Mouse (Mus musculus): ENCODE measurements around the gene Igdcc4. TPM values are rescaled to one million over a fixed set of nuclear protein-coding genes. Genes with fewer than 3 reads are reported as not detected.

The Igdcc4 gene
- polyA plus RNA-seq, 1 experiment from 2014 or later: 11.0 TPM

GRCm38 (mm10) chr9:65161188-65161587, 59.9 kb downstream of the Igdcc4 start:
- 54% methylated on average over 4 of the region's 4 CpGs for WGBS
- no peaks in the 10 kb centered on the region for H3K9me3 ChIP-seq
- peaks cover 34% of the 10 kb centered on the region for H3K4me1 ChIP-seq
- no peak overlapping the region for H3K4me2 ChIP-seq
- H3K4me3 ChIP-seq: no peak overlapping the region
- H3K36me3 ChIP-seq: no peaks in the 10 kb centered on the region
- H3K27ac ChIP-seq (replicated peaks): no peak overlapping the region
- H3K9ac ChIP-seq: no peak overlapping the region
- no peak for ATAC-seq (ENCODE audit: extremely low read depth, insufficient number of reproducible peaks, low FRiP score, low TSS enrichment)
- H3K27me3 ChIP-seq (replicated peaks): peaks cover 61% of the 10 kb centered on the region

GRCm38 (mm10) chr9:65161881-65162280, 60.6 kb downstream of the Igdcc4 start:
- Histone ChIP-seq H3K9ac (no peak overlapping the region), H3K9me3 (no peaks in the 10 kb centered on the region), H3K4me3 (no peak overlapping the region), H3K27me3 (replicated peaks) (peaks cover 61% of the 10 kb centered on the region), H3K27ac (replicated peaks) (no peak overlapping the region), H3K4me2 (no peak overlapping the region), H3K4me1 (peaks cover 27% of the 10 kb centered on the region), H3K36me3 (no peaks in the 10 kb centered on the region)
- 33% methylated on average over 8 of the region's 8 CpGs for WGBS
- no peak for ATAC-seq (ENCODE audit: extremely low read depth, insufficient number of reproducible peaks, low FRiP score, low TSS enrichment)

DNA sequence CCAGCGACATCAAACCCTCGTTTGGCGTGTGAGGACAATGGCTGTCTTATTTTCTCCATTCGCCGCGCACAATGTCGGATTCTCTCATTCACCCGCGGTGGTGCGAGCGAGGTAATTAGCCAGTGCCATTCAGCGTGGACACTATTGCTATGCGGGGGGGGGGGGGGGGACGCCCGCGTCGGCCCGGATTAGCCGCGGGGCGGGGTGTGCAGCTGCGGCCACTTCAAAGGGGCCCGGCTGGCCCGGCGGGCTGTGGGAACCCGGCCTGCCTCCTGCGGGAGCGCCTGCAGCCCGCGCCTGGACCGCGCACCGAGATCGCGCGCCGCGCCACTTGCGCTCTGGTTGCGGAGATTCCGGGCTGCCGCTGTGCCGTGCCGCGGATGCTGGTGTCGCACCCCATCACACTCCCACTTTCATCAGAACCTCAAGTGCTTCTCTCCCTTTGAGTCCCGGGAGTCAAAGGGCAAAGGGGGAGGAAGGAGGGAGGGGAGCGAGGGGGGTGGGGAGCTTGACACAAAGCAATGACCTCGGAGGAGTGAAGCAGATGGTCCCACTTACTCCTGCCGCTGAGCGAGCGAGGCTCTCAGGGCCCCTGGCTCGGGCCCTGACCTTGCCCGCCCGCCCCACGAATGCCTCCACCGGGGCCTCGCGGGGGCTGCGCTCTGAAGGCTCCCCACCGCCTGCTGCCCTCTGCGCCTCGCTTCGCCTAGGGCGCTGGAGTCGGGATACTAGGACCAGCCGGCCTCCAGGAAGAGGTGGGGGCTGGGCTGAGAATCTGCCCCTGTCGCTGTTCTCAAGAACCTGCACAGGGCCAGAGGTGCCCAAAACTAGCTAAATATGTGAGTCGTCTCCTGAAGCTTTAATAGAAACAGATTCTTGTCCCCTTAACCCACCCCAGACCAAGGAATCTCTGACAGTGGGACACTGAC, 61.7 kb downstream of the Igdcc4 start:
- peak overlapping the region; percentile 78 for H3K9ac ChIP-seq
- H3K4me1 ChIP-seq: peaks cover 16% of the 10 kb centered on the region
- H3K27ac ChIP-seq (replicated peaks): no peak overlapping the region
- no peak for ATAC-seq (ENCODE audit: extremely low read depth, insufficient number of reproducible peaks, low FRiP score, low TSS enrichment)
- no peaks in the 10 kb centered on the region for H3K36me3 ChIP-seq
- peak overlapping the region; percentile 96 for H3K4me2 ChIP-seq
- H3K27me3 ChIP-seq (replicated peaks): peaks cover 61% of the 10 kb centered on the region
- peak overlapping the region; percentile 57 for H3K4me3 ChIP-seq
- WGBS: 2% methylated on average over 59 of the region's 69 CpGs
- no peaks in the 10 kb centered on the region for H3K9me3 ChIP-seq

GRCm38 (mm10) chr9:65164870-65165269, 63.6 kb downstream of the Igdcc4 start:
- 21% methylated on average over 1 of the region's 1 CpGs for WGBS
- Histone ChIP-seq H3K27ac (replicated peaks) (no peak overlapping the region), H3K9me3 (no peaks in the 10 kb centered on the region), H3K9ac (no peak overlapping the region), H3K4me3 (no peak overlapping the region), H3K4me1 (peaks cover 13% of the 10 kb centered on the region), H3K36me3 (no peaks in the 10 kb centered on the region), H3K27me3 (replicated peaks) (peaks cover 57% of the 10 kb centered on the region), H3K4me2 (no peak overlapping the region)
- ATAC-seq (ENCODE audit: extremely low read depth, insufficient number of reproducible peaks, low FRiP score, low TSS enrichment): no peak

GRCm38 (mm10) chr9:65166386-65166785, 65.1 kb downstream of the Igdcc4 start:
- Histone ChIP-seq H3K4me1 (peaks cover 13% of the 10 kb centered on the region), H3K4me3 (no peak overlapping the region), H3K9ac (no peak overlapping the region), H3K27ac (replicated peaks) (no peak overlapping the region), H3K9me3 (no peaks in the 10 kb centered on the region), H3K4me2 (no peak overlapping the region), H3K27me3 (replicated peaks) (peaks cover 41% of the 10 kb centered on the region), H3K36me3 (no peaks in the 10 kb centered on the region)
- WGBS: 62% methylated on average over 9 of the region's 9 CpGs
- ATAC-seq (ENCODE audit: extremely low read depth, insufficient number of reproducible peaks, low FRiP score, low TSS enrichment): no peak

GRCm38 (mm10) chr9:65168534-65168933, 67.2 kb downstream of the Igdcc4 start:
- WGBS: 46% methylated on average over 6 of the region's 6 CpGs
- H3K27me3 ChIP-seq (replicated peaks): peaks cover 20% of the 10 kb centered on the region
- no peak overlapping the region for H3K9ac ChIP-seq
- no peak for ATAC-seq (ENCODE audit: extremely low read depth, insufficient number of reproducible peaks, low FRiP score, low TSS enrichment)
- H3K4me1 ChIP-seq: peaks cover 5% of the 10 kb centered on the region; the same call in 1 of the 2 replicates
- no peak overlapping the region for H3K4me2 ChIP-seq
- no peak overlapping the region for H3K4me3 ChIP-seq
- no peak overlapping the region for H3K27ac ChIP-seq (replicated peaks)
- H3K9me3 ChIP-seq: no peaks in the 10 kb centered on the region
- no peaks in the 10 kb centered on the region for H3K36me3 ChIP-seq

DNA sequence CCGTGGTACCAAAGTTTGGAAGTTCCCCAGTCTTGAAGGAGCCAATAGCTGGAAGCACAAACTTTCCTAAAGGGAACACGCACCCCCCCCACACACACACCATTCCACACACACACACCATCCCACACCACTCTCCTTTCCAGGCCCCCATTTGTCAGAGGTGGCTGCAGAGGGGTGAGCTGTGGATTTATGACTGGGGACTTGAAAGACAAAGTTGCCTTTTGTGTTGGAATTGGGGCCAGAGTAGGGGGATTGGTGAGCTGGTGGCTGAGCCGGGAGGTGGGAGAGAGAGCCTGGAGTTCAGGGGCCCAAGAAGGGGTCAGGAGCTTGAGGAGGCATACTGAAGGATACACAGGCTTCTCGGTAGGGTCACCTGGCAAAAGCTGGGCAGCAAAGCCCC, 67.7 kb downstream of the Igdcc4 start:
- Histone ChIP-seq H3K4me2 (no peak overlapping the region), H3K9me3 (no peaks in the 10 kb centered on the region), H3K4me1 (peaks cover 5% of the 10 kb centered on the region; the same call in 1 of the 2 replicates), H3K9ac (no peak overlapping the region), H3K36me3 (no peaks in the 10 kb centered on the region), H3K27ac (replicated peaks) (no peak overlapping the region), H3K4me3 (no peak overlapping the region), H3K27me3 (replicated peaks) (peaks cover 16% of the 10 kb centered on the region)
- ATAC-seq (ENCODE audit: extremely low read depth, insufficient number of reproducible peaks, low FRiP score, low TSS enrichment): no peak
- 58% methylated on average over 4 of the region's 4 CpGs for WGBS

DNA sequence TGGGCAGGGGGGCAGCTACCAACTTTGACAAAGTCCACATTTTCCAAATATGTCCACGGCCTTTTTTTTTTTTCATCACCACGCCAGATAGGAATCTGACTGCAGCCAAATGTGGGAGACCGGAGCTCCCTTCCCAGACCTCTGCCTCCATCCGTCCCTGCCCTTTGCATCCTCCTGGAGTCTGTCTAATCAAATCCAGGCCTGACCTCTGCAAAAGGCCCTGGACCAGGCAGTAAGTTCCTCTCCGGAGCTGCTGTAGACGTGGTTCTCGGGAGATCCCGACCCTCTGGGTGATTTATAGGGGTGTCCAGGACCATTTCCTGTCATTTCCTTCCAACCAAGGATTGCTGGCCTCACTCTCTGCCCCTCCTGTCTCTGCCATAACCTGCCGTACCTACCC, 71.4 kb downstream of the Igdcc4 start:
- no peak overlapping the region for H3K9ac ChIP-seq
- no peak overlapping the region for H3K4me3 ChIP-seq
- H3K4me1 ChIP-seq: peaks cover 17% of the 10 kb centered on the region; the same call in 1 of the 2 replicates
- no peak for ATAC-seq (ENCODE audit: extremely low read depth, insufficient number of reproducible peaks, low FRiP score, low TSS enrichment)
- no peaks in the 10 kb centered on the region for H3K36me3 ChIP-seq
- H3K27me3 ChIP-seq (replicated peaks): peaks cover 9% of the 10 kb centered on the region; the same call in 1 of the 2 replicates
- no peak overlapping the region for H3K27ac ChIP-seq (replicated peaks)
- no peak overlapping the region for H3K4me2 ChIP-seq
- WGBS: 60% methylated on average over 9 of the region's 9 CpGs
- H3K9me3 ChIP-seq: no peaks in the 10 kb centered on the region

DNA sequence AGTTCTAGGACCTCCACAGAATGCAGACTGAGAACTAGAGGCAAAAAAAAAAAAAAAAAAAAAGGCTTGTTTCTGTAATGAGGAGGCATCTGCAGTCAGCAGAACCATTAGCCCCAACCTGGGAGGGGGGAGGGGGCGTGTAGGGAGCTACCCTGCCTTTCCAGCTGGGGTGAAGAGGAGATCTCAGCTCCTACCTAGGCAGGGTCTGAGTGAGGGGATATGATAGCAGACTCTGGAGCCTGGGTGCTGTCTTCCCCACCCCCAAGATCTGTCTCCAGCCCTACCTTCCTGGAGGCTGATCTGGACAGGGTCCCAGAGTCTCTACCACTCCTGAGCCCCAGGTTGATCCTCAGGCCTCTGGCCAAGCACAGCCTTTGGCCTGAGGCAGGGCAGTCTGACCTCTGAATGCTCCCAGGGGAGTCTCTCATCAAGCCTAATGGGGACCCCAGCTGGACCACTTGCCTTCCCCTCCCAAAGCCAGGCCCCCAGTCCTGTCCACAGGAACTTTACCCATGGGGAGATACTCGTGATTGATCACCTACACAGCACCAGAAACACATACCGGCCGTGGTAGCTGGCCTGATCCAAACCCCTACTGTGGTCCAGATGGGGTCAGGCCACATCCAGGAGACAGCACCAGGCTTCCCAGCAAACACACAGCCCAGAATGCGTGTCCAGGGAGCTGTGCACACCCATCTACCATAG, 74.1 kb downstream of the Igdcc4 start:
- no peak overlapping the region for H3K27ac ChIP-seq (replicated peaks)
- no peak for ATAC-seq (ENCODE audit: extremely low read depth, insufficient number of reproducible peaks, low FRiP score, low TSS enrichment)
- H3K4me3 ChIP-seq: no peak overlapping the region
- no peak overlapping the region for H3K9ac ChIP-seq
- H3K27me3 ChIP-seq (replicated peaks): peaks cover 17% of the 10 kb centered on the region
- no peaks in the 10 kb centered on the region for H3K9me3 ChIP-seq
- H3K4me1 ChIP-seq: peaks cover 39% of the 10 kb centered on the region
- no peak overlapping the region for H3K4me2 ChIP-seq
- no peaks in the 10 kb centered on the region for H3K36me3 ChIP-seq
- 48% methylated on average over 5 of the region's 5 CpGs for WGBS

- Histone ChIP-seq H3K9ac (no peak overlapping the region), H3K9me3 (no peaks in the 10 kb centered on the region), H3K4me2 (no peak overlapping the region), H3K4me1 (peaks cover 43% of the 10 kb centered on the region), H3K4me3 (no peak overlapping the region), H3K27ac (replicated peaks) (no peak overlapping the region), H3K36me3 (no peaks in the 10 kb centered on the region), H3K27me3 (replicated peaks) (peaks cover 22% of the 10 kb centered on the region)
- 44% methylated on average over 9 of the region's 9 CpGs for WGBS
- no peak for ATAC-seq (ENCODE audit: extremely low read depth, insufficient number of reproducible peaks, low FRiP score, low TSS enrichment)
These were observed 74.9 kb downstream of the Igdcc4 start for GRCm38 (mm10) chr9:65175939-65176871.

- Histone ChIP-seq H3K4me2 (no peak overlapping the region), H3K4me3 (no peak overlapping the region), H3K27ac (replicated peaks) (no peak overlapping the region), H3K9me3 (no peaks in the 10 kb centered on the region), H3K4me1 (peaks cover 43% of the 10 kb centered on the region), H3K27me3 (replicated peaks) (peaks cover 27% of the 10 kb centered on the region), H3K36me3 (no peaks in the 10 kb centered on the region), H3K9ac (no peak overlapping the region)
- ATAC-seq (ENCODE audit: extremely low read depth, insufficient number of reproducible peaks, low FRiP score, low TSS enrichment): no peak
- WGBS: 65% methylated on average over 3 of the region's 3 CpGs
These were observed 76.2 kb downstream of the Igdcc4 start for GRCm38 (mm10) chr9:65177497-65177896.

All from heart, embryonic 13.5 days (tissue).